Comparison of ENCODE assay signal across 8 mouse cellular contexts in the genomic region with DNA sequence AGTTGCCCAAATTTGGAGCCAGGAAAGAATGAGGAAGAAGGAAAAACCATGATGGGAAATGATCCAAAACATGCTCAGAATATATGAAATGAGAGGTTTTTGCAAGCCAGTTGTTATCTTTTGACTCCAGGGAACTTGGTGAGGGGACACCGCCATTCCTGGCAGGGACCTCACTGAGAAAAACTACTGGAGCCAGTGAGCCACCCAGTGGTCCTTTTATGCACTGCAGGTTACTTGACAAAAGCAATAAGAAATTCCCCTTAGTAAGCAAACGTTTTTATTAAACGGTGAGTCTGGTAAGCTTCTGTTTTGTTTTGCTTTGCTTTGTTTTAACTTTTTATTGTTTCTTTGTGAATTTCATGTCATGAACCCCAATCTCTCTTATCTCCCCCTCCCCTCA.
DNase-seq lines count a peak whose midpoint lies in the region; ATAC-seq lines count a peak whose summit lies in the region.

No protein-coding gene starts in this region.

- H3K27me3 ChIP-seq in neural tube, embryonic 15.5 days (replicated peaks) = 0 out of 2 replicates have a peak, but pooled peaks cover 2% of the 10 kb centered on the region

- H3K4me2 ChIP-seq in neural tube, embryonic 15.5 days = no peak overlapping the region

- no peaks in the 10 kb centered on the region for H3K36me3 ChIP-seq in neural tube, embryonic 15.5 days

- no peak overlapping the region for H3K9ac ChIP-seq in neural tube, embryonic 15.5 days (replicated peaks)

- no peak overlapping the region for H3K27ac ChIP-seq in neural tube, embryonic 15.5 days (replicated peaks)

- WGBS in neural tube, embryonic 15.5 days = 9% methylated on average over 3 of the region's 3 CpGs

- no peaks in the 10 kb centered on the region for H3K4me1 ChIP-seq in neural tube, embryonic 15.5 days

- intact Hi-C loops in heart, postnatal 25 days (cut with DNase I) = loop anchor here (5.0 kb wide), 1 partner anchor 467 kb away; no protein-coding TSS in a partner anchor
- intact Hi-C loops in left cerebral cortex, postnatal 25 days (cut with DNase I) = loop anchor here (2.0 to 5.0 kb wide), 2 partner anchors 410 to 467 kb away; no protein-coding TSS in a partner anchor

- peak; percentile 11 to 60 for DNase-seq in heart, adult 18-20 months
- no peak for DNase-seq in heart, postnatal 25 days (ENCODE audit: low spot score)
- DNase-seq in MN1 (ENCODE audit: low spot score) = peak; percentile 21
- peak; percentile 70 to 80 for DNase-seq in cerebellum, postnatal 14 days
- DNase-seq in left cerebral cortex, postnatal 25 days (ENCODE audit: low spot score in 2 of 2) = peak; percentile 71 to 73

- H3K4me3 ChIP-seq in neural tube, embryonic 15.5 days (replicated peaks) = no peak overlapping the region

- peak; percentile 51 to 69; a peak in 2 of 4 replicates for ATAC-seq in hematopoietic stem cell, adult 5-6 weeks (replicated peaks in 1 of 2; ENCODE audit: insufficient read depth in 1 of 2, low FRiP score in 2 of 2, low TSS enrichment in 1 of 2, low read depth in 1 of 2, poor library complexity in 2 of 2, severe bottlenecking in 2 of 2)
- 0 out of 2 replicates have a peak, but pooled peaks have one; percentile 65 for ATAC-seq in neural tube, embryonic 15.5 days (ENCODE audit: low FRiP score)
- ATAC-seq in erythroblast, adult 5-6 weeks (replicated peaks; ENCODE audit: low FRiP score, poor library complexity, severe bottlenecking) = no peak

- H3K9me3 ChIP-seq in neural tube, embryonic 15.5 days (replicated peaks) = no peaks in the 10 kb centered on the region
